Mouse (Mus musculus): ENCODE results near the gene Sgsm1. TPM values are rescaled to one million over a fixed set of nuclear protein-coding genes. Genes with fewer than 3 reads are reported as not detected.

Sgsm1 gene
- polyA plus RNA-seq, 1 experiment from 2014 or later: 19.2 TPM

- ATAC-seq: no peak
- WGBS: 89% methylated on average over 7 of the region's 7 CpGs
- no peaks in the 10 kb centered on the region for H3K27me3 ChIP-seq (replicated peaks; ENCODE audit: control insufficient read depth, insufficient read depth, low read length)
- H3K4me3 ChIP-seq (replicated peaks; ENCODE audit: low read length): no peak overlapping the region
- H3K4me2 ChIP-seq (ENCODE audit: low read length): no peak overlapping the region
- no peaks in the 10 kb centered on the region for H3K9me3 ChIP-seq (ENCODE audit: control insufficient read depth, low read length)
- peaks cover 2% of the 10 kb centered on the region; the same call in 1 of the 2 replicates for H3K36me3 ChIP-seq (ENCODE audit: control insufficient read depth, insufficient read depth)
- H3K4me1 ChIP-seq (replicated peaks; ENCODE audit: control insufficient read depth, insufficient read depth, low read length): no peaks in the 10 kb centered on the region; the same call in 1 of the 2 replicates
- no peak overlapping the region for H3K27ac ChIP-seq (ENCODE audit: low read length)
- H3K9ac ChIP-seq (replicated peaks; ENCODE audit: low read depth, low read length): no peak overlapping the region
Measured at GRCm38 (mm10) chr5:113281557-113281956, 29.0 kb downstream of the Sgsm1 start.

GRCm38 (mm10) chr5:113280138-113280856, 30.3 kb downstream of the Sgsm1 start:
- H3K27me3 ChIP-seq (replicated peaks; ENCODE audit: control insufficient read depth, insufficient read depth, low read length): no peaks in the 10 kb centered on the region
- H3K9ac ChIP-seq (replicated peaks; ENCODE audit: low read depth, low read length): no peak overlapping the region
- H3K9me3 ChIP-seq (ENCODE audit: control insufficient read depth, low read length): no peaks in the 10 kb centered on the region
- peak overlapping the region; percentile 14 for H3K4me2 ChIP-seq (ENCODE audit: low read length)
- peaks cover 4% of the 10 kb centered on the region; the same call in 1 of the 2 replicates for H3K36me3 ChIP-seq (ENCODE audit: control insufficient read depth, insufficient read depth)
- 32% methylated on average over 15 of the region's 15 CpGs for WGBS
- H3K4me3 ChIP-seq (replicated peaks; ENCODE audit: low read length): no peak overlapping the region; the same call in 1 of the 2 replicates
- peak; percentile 33; the same call in 1 of the 2 replicates for ATAC-seq
- no peak overlapping the region for H3K27ac ChIP-seq (ENCODE audit: low read length)
- no peaks in the 10 kb centered on the region for H3K4me1 ChIP-seq (replicated peaks; ENCODE audit: control insufficient read depth, insufficient read depth, low read length)

GRCm38 (mm10) chr5:113275839-113276238, 34.7 kb downstream of the Sgsm1 start:
- no peak overlapping the region for H3K27ac ChIP-seq (ENCODE audit: low read length)
- 0 out of 2 replicates have a peak, but pooled peaks cover 2% of the 10 kb centered on the region for H3K36me3 ChIP-seq (ENCODE audit: control insufficient read depth, insufficient read depth)
- no peak for ATAC-seq
- no peak overlapping the region for H3K9ac ChIP-seq (replicated peaks; ENCODE audit: low read depth, low read length)
- WGBS: 75% methylated on average over 10 of the region's 10 CpGs
- no peaks in the 10 kb centered on the region for H3K4me1 ChIP-seq (replicated peaks; ENCODE audit: control insufficient read depth, insufficient read depth, low read length)
- no peak overlapping the region for H3K4me3 ChIP-seq (replicated peaks; ENCODE audit: low read length)
- H3K27me3 ChIP-seq (replicated peaks; ENCODE audit: control insufficient read depth, insufficient read depth, low read length): no peaks in the 10 kb centered on the region
- H3K9me3 ChIP-seq (ENCODE audit: control insufficient read depth, low read length): no peaks in the 10 kb centered on the region
- no peak overlapping the region for H3K4me2 ChIP-seq (ENCODE audit: low read length)

GRCm38 (mm10) chr5:113271207-113271811, 39.3 kb downstream of the Sgsm1 start:
- Histone ChIP-seq H3K4me1 (replicated peaks; ENCODE audit: control insufficient read depth, insufficient read depth, low read length) (no peaks in the 10 kb centered on the region), H3K36me3 (ENCODE audit: control insufficient read depth, insufficient read depth) (0 out of 2 replicates have a peak, but pooled peaks cover 2% of the 10 kb centered on the region)

GRCm38 (mm10) chr5:113270043-113270442, 40.5 kb downstream of the Sgsm1 start:
- no peaks in the 10 kb centered on the region for H3K4me1 ChIP-seq (replicated peaks; ENCODE audit: control insufficient read depth, insufficient read depth, low read length)
- H3K36me3 ChIP-seq (ENCODE audit: control insufficient read depth, insufficient read depth): peaks cover 1% of the 10 kb centered on the region; the same call in 1 of the 2 replicates
- no peaks in the 10 kb centered on the region for H3K9me3 ChIP-seq (ENCODE audit: control insufficient read depth, low read length)
- no peak overlapping the region for H3K4me2 ChIP-seq (ENCODE audit: low read length)
- H3K27ac ChIP-seq (ENCODE audit: low read length): no peak overlapping the region
- 74% methylated on average over 3 of the region's 3 CpGs for WGBS
- H3K9ac ChIP-seq (replicated peaks; ENCODE audit: low read depth, low read length): no peak overlapping the region
- no peak overlapping the region for H3K4me3 ChIP-seq (replicated peaks; ENCODE audit: low read length)
- ATAC-seq: no peak
- H3K27me3 ChIP-seq (replicated peaks; ENCODE audit: control insufficient read depth, insufficient read depth, low read length): no peaks in the 10 kb centered on the region

More at GRCm38 (mm10) chr5:113271207-113271811, 39.3 kb downstream of the Sgsm1 start:
- Histone ChIP-seq H3K9ac (replicated peaks; ENCODE audit: low read depth, low read length) (no peak overlapping the region), H3K27me3 (replicated peaks; ENCODE audit: control insufficient read depth, insufficient read depth, low read length) (no peaks in the 10 kb centered on the region), H3K4me2 (ENCODE audit: low read length) (no peak overlapping the region), H3K9me3 (ENCODE audit: control insufficient read depth, low read length) (no peaks in the 10 kb centered on the region), H3K27ac (ENCODE audit: low read length) (no peak overlapping the region), H3K4me3 (replicated peaks; ENCODE audit: low read length) (no peak overlapping the region)
- no peak for ATAC-seq
- WGBS: 71% methylated on average over 11 of the region's 11 CpGs

GRCm38 (mm10) chr5:113268246-113268645, 42.3 kb downstream of the Sgsm1 start:
- Histone ChIP-seq H3K4me1 (replicated peaks; ENCODE audit: control insufficient read depth, insufficient read depth, low read length) (no peaks in the 10 kb centered on the region), H3K9me3 (ENCODE audit: control insufficient read depth, low read length) (no peaks in the 10 kb centered on the region), H3K36me3 (ENCODE audit: control insufficient read depth, insufficient read depth) (peaks cover 10% of the 10 kb centered on the region; the same call in 1 of the 2 replicates), H3K27ac (ENCODE audit: low read length) (no peak overlapping the region), H3K4me3 (replicated peaks; ENCODE audit: low read length) (no peak overlapping the region), H3K4me2 (ENCODE audit: low read length) (no peak overlapping the region), H3K27me3 (replicated peaks; ENCODE audit: control insufficient read depth, insufficient read depth, low read length) (no peaks in the 10 kb centered on the region), H3K9ac (replicated peaks; ENCODE audit: low read depth, low read length) (no peak overlapping the region)
- no peak for ATAC-seq

GRCm38 (mm10) chr5:113265637-113266036, 44.9 kb downstream of the Sgsm1 start:
- ATAC-seq: no peak
- Histone ChIP-seq H3K36me3 (ENCODE audit: control insufficient read depth, insufficient read depth) (peaks cover 10% of the 10 kb centered on the region; the same call in 1 of the 2 replicates), H3K9me3 (ENCODE audit: control insufficient read depth, low read length) (no peaks in the 10 kb centered on the region), H3K27ac (ENCODE audit: low read length) (no peak overlapping the region), H3K4me2 (ENCODE audit: low read length) (no peak overlapping the region), H3K27me3 (replicated peaks; ENCODE audit: control insufficient read depth, insufficient read depth, low read length) (no peaks in the 10 kb centered on the region), H3K4me1 (replicated peaks; ENCODE audit: control insufficient read depth, insufficient read depth, low read length) (no peaks in the 10 kb centered on the region), H3K9ac (replicated peaks; ENCODE audit: low read depth, low read length) (no peak overlapping the region), H3K4me3 (replicated peaks; ENCODE audit: low read length) (no peak overlapping the region)
- WGBS: 90% methylated on average over 8 of the region's 8 CpGs

GRCm38 (mm10) chr5:113250806-113251205, 59.8 kb downstream of the Sgsm1 start:
- no peak overlapping the region for H3K27ac ChIP-seq (ENCODE audit: low read length)
- no peak overlapping the region for H3K4me2 ChIP-seq (ENCODE audit: low read length)
- no peaks in the 10 kb centered on the region for H3K9me3 ChIP-seq (ENCODE audit: control insufficient read depth, low read length)
- WGBS: 99% methylated on average over 11 of the region's 11 CpGs
- no peaks in the 10 kb centered on the region for H3K27me3 ChIP-seq (replicated peaks; ENCODE audit: control insufficient read depth, insufficient read depth, low read length)
- no peak for ATAC-seq
- H3K36me3 ChIP-seq (ENCODE audit: control insufficient read depth, insufficient read depth): peaks cover 3% of the 10 kb centered on the region; the same call in 1 of the 2 replicates
- no peak overlapping the region for H3K4me3 ChIP-seq (replicated peaks; ENCODE audit: low read length)
- no peak overlapping the region for H3K9ac ChIP-seq (replicated peaks; ENCODE audit: low read depth, low read length)
- H3K4me1 ChIP-seq (replicated peaks; ENCODE audit: control insufficient read depth, insufficient read depth, low read length): no peaks in the 10 kb centered on the region

- Histone ChIP-seq H3K4me2 (ENCODE audit: low read length) (no peak overlapping the region), H3K4me1 (replicated peaks; ENCODE audit: control insufficient read depth, insufficient read depth, low read length) (no peaks in the 10 kb centered on the region), H3K27ac (ENCODE audit: low read length) (no peak overlapping the region), H3K27me3 (replicated peaks; ENCODE audit: control insufficient read depth, insufficient read depth, low read length) (no peaks in the 10 kb centered on the region), H3K4me3 (replicated peaks; ENCODE audit: low read length) (no peak overlapping the region), H3K9me3 (ENCODE audit: control insufficient read depth, low read length) (no peaks in the 10 kb centered on the region), H3K36me3 (ENCODE audit: control insufficient read depth, insufficient read depth) (peaks cover 3% of the 10 kb centered on the region; the same call in 1 of the 2 replicates), H3K9ac (replicated peaks; ENCODE audit: low read depth, low read length) (no peak overlapping the region)
- WGBS: 92% methylated on average over 8 of the region's 8 CpGs
- ATAC-seq: no peak
Measured at GRCm38 (mm10) chr5:113249263-113249930, 61.2 kb downstream of the Sgsm1 start.
